Mouse (Mus musculus): ENCODE measurements around the gene Igsf8.

The Igsf8 gene

DNA sequence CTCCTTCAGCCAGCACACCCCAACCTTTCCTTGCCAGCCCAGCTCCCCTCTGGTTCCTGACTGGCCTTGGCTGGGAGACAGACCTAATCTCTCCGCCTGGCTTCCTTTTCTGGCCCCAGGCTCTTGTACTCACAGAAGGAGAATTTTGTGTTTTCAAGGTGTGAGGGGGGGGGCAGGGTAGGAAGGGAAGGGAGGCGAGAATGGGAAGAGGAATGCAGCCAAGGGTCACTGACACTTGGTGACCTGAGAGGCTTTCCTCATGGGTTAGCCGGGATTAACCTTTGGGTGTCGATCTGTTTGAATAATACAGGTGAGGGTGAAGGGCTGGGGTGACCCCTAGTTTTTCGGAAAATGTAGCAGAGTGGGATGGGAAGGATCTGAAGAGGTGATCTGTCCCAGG lies 12.7 kb downstream of the Igsf8 start:
- no peak for DNase-seq (ENCODE audit: low spot score)

- no peak for DNase-seq (ENCODE audit: low spot score)
These were observed 13.1 kb downstream of the Igsf8 start for GRCm38 (mm10) chr1:172274547-172274946.

DNA sequence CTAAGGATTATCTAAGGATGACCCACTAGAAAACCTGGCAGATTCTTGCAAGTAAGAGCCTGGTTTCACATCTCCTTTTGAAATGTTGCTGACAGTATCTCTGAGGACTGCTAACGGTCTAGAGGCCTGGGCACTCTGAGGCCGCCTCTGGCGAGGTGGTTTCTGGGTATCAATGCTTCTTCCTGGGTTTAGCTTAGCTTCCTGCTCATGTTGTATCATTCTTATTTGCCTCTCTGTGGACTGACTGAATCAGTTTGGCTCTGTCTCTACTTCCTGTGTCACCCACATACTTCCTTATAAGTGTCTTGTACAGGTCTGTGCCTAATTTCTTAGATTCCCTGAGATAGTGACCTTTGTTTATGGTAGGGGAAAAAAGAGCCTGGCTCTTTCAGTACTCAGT lies 15.7 kb downstream of the Igsf8 start:
- no peak for DNase-seq (ENCODE audit: low spot score)

GRCm38 (mm10) chr1:172278328-172278727 lies 16.9 kb downstream of the Igsf8 start:
- DNase-seq (ENCODE audit: low spot score): no peak

GRCm38 (mm10) chr1:172279768-172280509 lies 18.5 kb downstream of the Igsf8 start:
- no peak for DNase-seq (ENCODE audit: low spot score)

GRCm38 (mm10) chr1:172281522-172282254 lies 20.2 kb downstream of the Igsf8 start:
- no peak for DNase-seq (ENCODE audit: low spot score)

- DNase-seq (ENCODE audit: low spot score): no peak
These were observed 21.6 kb downstream of the Igsf8 start for GRCm38 (mm10) chr1:172283073-172283472.

DNA sequence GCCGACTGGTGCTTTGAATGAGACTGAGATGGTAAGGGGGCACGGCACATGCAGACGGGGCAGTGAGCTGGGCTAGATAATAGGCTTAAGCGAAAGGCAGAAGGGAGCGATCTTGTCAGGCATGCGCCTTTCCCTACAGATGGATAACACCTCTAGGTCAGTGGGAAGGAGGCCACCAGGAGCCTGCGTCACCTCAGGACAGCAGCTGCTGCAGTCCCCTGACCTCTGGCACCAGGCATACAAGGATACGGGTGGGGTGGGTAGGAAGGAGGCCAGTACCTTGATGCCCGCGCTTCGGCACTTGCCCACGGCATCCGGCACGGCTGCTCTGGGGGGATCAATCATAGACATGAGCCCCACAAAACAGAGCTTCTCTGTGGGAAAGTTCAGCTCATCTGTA lies 22.8 kb downstream of the Igsf8 start:
- no peak for DNase-seq (ENCODE audit: low spot score)

DNA sequence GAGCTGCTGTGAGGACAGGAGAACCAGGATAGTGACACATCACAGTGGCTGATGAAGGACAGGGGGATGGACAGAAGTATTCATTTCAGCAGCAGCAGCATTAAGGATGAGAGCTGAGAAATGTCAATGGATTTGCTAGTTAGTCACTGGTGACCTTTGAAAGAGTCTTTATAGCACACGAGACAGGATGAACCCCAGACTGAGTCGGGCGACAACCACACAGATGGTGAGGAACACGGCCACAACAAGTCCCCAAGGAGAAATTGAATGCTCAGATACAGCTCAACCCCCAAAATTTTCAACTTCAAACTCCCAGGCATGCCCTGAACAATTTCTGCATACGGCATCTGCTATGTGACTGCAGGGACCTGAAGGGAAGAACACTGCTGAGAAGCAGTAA lies 25.3 kb downstream of the Igsf8 start:
- DNase-seq (ENCODE audit: low spot score): no peak

GRCm38 (mm10) chr1:172288900-172289616 lies 27.6 kb downstream of the Igsf8 start:
- DNase-seq (ENCODE audit: low spot score): no peak

- no peak for DNase-seq (ENCODE audit: low spot score)
These were observed 28.1 kb downstream of the Igsf8 start for GRCm38 (mm10) chr1:172289617-172289946.

DNA sequence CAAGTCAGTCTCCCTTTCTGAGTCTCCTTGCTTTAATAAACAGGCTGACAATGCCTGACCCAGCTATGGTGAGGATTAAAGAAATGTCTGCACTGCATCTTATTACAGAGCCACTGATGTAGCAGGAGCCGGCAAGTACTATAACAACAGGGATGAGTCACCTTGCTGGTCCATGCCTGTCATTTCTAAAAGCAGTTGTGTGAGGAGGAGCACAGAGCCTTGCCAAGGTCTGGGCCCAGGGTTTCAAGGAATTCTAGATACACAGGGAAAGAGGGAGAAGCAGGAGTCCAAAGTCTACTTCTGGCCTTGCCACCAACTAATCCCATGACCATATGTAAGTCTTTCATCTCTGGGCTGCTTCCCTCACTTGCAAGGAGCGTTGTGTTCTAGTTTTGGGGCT lies 31.4 kb downstream of the Igsf8 start:
- DNase-seq (ENCODE audit: low spot score): no peak

DNA sequence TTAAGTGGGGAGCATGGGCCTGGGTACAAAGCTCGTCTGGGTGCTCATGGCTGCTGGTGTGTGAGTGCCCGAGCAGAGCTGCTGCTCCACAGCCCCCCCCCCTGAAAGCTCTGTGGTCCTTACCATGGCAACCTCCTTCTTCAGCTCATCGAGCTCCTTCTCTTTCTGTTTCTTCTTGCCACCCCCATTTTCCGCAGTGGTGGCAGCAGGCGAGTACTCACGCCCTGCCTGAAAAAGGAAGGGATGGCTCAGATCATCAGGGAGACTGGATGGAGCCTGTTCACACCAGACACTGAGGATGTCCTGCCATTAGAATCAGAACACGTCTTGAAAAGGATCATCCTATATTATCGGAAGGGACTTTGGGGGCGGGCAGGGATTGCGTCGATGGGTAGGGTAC lies 32.0 kb downstream of the Igsf8 start:
- DNase-seq (ENCODE audit: low spot score): no peak

GRCm38 (mm10) chr1:172295751-172296197 lies 34.3 kb downstream of the Igsf8 start:
- DNase-seq (ENCODE audit: low spot score): no peak

- no peak for DNase-seq (ENCODE audit: low spot score)
These were observed 35.5 kb downstream of the Igsf8 start for GRCm38 (mm10) chr1:172296816-172297510.

- no peak for DNase-seq (ENCODE audit: low spot score)
These were observed 36.4 kb downstream of the Igsf8 start, which contains the start of gene Atp1a2 for GRCm38 (mm10) chr1:172297611-172298537. TSS of gene Atp1a2 (minus strand) at chr1:172298064.

GRCm38 (mm10) chr1:172299528-172299927 lies 38.1 kb downstream of the Igsf8 start:
- no peak for DNase-seq (ENCODE audit: low spot score)

GRCm38 (mm10) chr1:172300247-172300646 lies 38.8 kb downstream of the Igsf8 start:
- no peak for DNase-seq (ENCODE audit: low spot score)

DNA sequence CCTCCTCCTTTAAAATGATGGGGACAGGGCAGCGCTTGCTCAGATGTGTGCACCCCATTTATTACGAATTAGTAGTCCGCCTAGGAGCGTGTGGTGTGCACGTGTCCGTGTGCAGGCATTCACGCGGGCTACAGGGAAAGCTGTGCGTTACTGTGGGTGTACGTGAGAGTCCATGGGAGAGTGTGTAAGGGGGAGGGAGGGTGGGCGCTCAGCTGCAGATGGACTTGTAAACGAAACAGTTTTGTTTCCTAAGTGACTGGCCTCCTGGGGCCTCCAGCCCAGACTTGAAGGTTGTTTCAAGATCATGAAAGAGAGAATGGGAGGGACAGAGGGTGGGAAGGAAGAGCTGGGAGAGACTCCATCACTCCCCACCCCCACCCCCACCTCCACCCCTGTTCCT lies 39.7 kb downstream of the Igsf8 start:
- no peak for DNase-seq (ENCODE audit: low spot score)

- DNase-seq (ENCODE audit: low spot score): no peak
These were observed 40.9 kb downstream of the Igsf8 start for GRCm38 (mm10) chr1:172302311-172302710.

- DNase-seq (ENCODE audit: low spot score): no peak
These were observed 41.4 kb downstream of the Igsf8 start for GRCm38 (mm10) chr1:172302851-172303250.
